ENCODE assay signal across 1 mouse cellular context in the genomic region with DNA sequence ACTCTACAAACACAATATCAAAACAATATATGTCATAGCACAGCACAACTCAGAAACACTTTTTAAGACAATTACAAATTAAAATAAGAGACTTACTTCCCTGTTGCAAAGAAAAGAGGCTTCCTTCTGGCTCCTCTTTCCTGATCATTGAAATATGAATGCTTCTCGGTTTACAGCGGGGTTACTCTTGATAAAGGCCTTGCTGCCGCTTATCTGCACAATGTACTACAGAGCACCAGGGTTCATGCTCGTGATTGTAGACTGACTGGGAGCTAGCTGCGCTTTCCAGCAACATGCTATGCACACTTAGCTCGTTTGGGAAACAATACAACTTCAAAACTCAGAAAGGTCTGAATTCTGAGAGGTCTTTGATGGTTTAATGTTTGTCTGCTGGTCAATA.
TF ChIP-seq lines count a peak whose summit lies in the region.

No protein-coding gene starts in this region.

TF ChIP-seq in CH12.LX, 34 proteins besides CTCF, POLR2A, EP300 and RAD21:
- TF ChIP-seq E2F4 (IDR thresholded peaks at IDR 0.05; ENCODE audit: insufficient replicate concordance, low read depth, low read length) (no peak), NELFE (IDR thresholded peaks at IDR 0.05; ENCODE audit: low read depth, low read length) (no peak), MYC (IDR thresholded peaks at IDR 0.05; ENCODE audit: low read depth, low read length) (no peak), ZKSCAN1 (IDR thresholded peaks at IDR 0.05; ENCODE audit: borderline replicate concordance, low read depth, low read length) (no peak), ZNF384 (IDR thresholded peaks at IDR 0.05; ENCODE audit: low read depth, low read length) (no peak), ETS1 (conservative IDR thresholded peaks at IDR 0.05; ENCODE audit: low read depth, low read length) (no peak), ELF1 (IDR thresholded peaks at IDR 0.05; ENCODE audit: low read depth, low read length) (no peak), JUND (conservative IDR thresholded peaks at IDR 0.05; ENCODE audit: low read depth, low read length) (no peak), SMC3 (IDR thresholded peaks at IDR 0.05; ENCODE audit: low read depth, low read length) (no peak), IRF4 (IDR thresholded peaks at IDR 0.05; ENCODE audit: low read depth, low read length) (no peak)
